Mouse (Mus musculus): ENCODE results near the gene Rrp36.

The Rrp36 gene

GRCm38 (mm10) chr17:46627409-46627808, 46.7 kb downstream of the Rrp36 start:
- in situ Hi-C loops (cut with MboI; ENCODE audit: low pct_unique_long_range_greater_than_20kb in 1 of 2, low sequenced_read_pairs in 2 of 2, unreplicated experiment in 1 of 2): no loop called here

- in situ Hi-C loops (cut with MboI; ENCODE audit: low pct_unique_long_range_greater_than_20kb in 1 of 2, low sequenced_read_pairs in 2 of 2, unreplicated experiment in 1 of 2): no loop called here
Measured at GRCm38 (mm10) chr17:46624598-46624997, 49.6 kb downstream of the Rrp36 start.

GRCm38 (mm10) chr17:46623819-46624557, 50.2 kb downstream of the Rrp36 start:
- in situ Hi-C loops (cut with MboI; ENCODE audit: low pct_unique_long_range_greater_than_20kb in 1 of 2, low sequenced_read_pairs in 2 of 2, unreplicated experiment in 1 of 2): no loop called here

GRCm38 (mm10) chr17:46622269-46622668, 51.9 kb downstream of the Rrp36 start:
- in situ Hi-C loops (cut with MboI; ENCODE audit: low pct_unique_long_range_greater_than_20kb in 1 of 2, low sequenced_read_pairs in 2 of 2, unreplicated experiment in 1 of 2): no loop called here

GRCm38 (mm10) chr17:46621324-46621723, 52.8 kb downstream of the Rrp36 start:
- in situ Hi-C loops (cut with MboI; ENCODE audit: low pct_unique_long_range_greater_than_20kb in 1 of 2, low sequenced_read_pairs in 2 of 2, unreplicated experiment in 1 of 2): no loop called here

- in situ Hi-C loops (cut with MboI; ENCODE audit: low pct_unique_long_range_greater_than_20kb in 1 of 2, low sequenced_read_pairs in 2 of 2, unreplicated experiment in 1 of 2): no loop called here
Measured at GRCm38 (mm10) chr17:46619683-46620357, 54.3 kb downstream of the Rrp36 start.

GRCm38 (mm10) chr17:46618769-46619682, 55.1 kb downstream of the Rrp36 start:
- in situ Hi-C loops (cut with MboI; ENCODE audit: low pct_unique_long_range_greater_than_20kb in 1 of 2, low sequenced_read_pairs in 2 of 2, unreplicated experiment in 1 of 2): no loop called here

GRCm38 (mm10) chr17:46618394-46618768, 55.8 kb downstream of the Rrp36 start:
- in situ Hi-C loops (cut with MboI; ENCODE audit: low pct_unique_long_range_greater_than_20kb in 1 of 2, low sequenced_read_pairs in 2 of 2, unreplicated experiment in 1 of 2): no loop called here

GRCm38 (mm10) chr17:46617799-46618198, 56.4 kb downstream of the Rrp36 start:
- in situ Hi-C loops (cut with MboI; ENCODE audit: low pct_unique_long_range_greater_than_20kb in 1 of 2, low sequenced_read_pairs in 2 of 2, unreplicated experiment in 1 of 2): no loop called here
